Mouse (Mus musculus) bone marrow, adult 2 months (tissue): ENCODE measurements around the gene Med13. TPM values are rescaled to one million over a fixed set of nuclear protein-coding genes. Genes with fewer than 3 reads are reported as not detected.

Experiments
- H3K27ac ChIP-seq: fragments of 200-500 bp; 2 replicates; pipeline ENCODE4 v1.5.1; 2012; ENCODE audit warnings: low read depth, mild to moderate bottlenecking, control low read depth, inconsistent platforms, low read length; ENCODE audit not compliant: control insufficient read depth, poor library complexity, insufficient read depth
- H3K4me1 ChIP-seq: fragments of 200-500 bp; 2 replicates; pipeline ENCODE4 v1.6.1; 2011; ENCODE audit warnings: low read length; ENCODE audit not compliant: control insufficient read depth, insufficient read depth
- H3K4me3 ChIP-seq: fragments of 200-500 bp; replicated peaks from 2 replicates; pipeline ENCODE3; 2011; ENCODE audit warnings: mild to moderate bottlenecking, low read depth, low read length, control low read depth; ENCODE audit not compliant: control insufficient read depth
- CTCF ChIP-seq: fragments of 200-500 bp; IDR thresholded peaks from 2 replicates; pipeline ENCODE4 v1.5.1; 2011; ENCODE audit warnings: low read length, control low read depth; ENCODE audit not compliant: control insufficient read depth, insufficient read depth
- POLR2A ChIP-seq: fragments of 200-500 bp; IDR thresholded peaks from 2 replicates; pipeline ENCODE4 v1.6.1; 2011; ENCODE audit warnings: low read depth, mild to moderate bottlenecking, control low read depth, low read length, borderline replicate concordance; ENCODE audit not compliant: control insufficient read depth
- WGBS: fragments of 180-500 bp; shearing (Covaris S2); methylation state at CpG from one replicate; pipeline ENCODE4 v1.1.7; 2018; 5-methylcytosine and 5-hydroxymethylcytosine counted together
- polyA plus RNA-seq: library from polyadenylated mRNA; stranded (reverse); fragments of >200 nt; gene quantifications from 2 replicates; pipeline ENCODE4 v1.2.4, GENCODE M21; 2011; ENCODE audit warnings: low replicate concordance; ENCODE audit not compliant: missing spikeins, insufficient read depth, insufficient read length

Med13 gene
- polyA plus RNA-seq, 1 experiment: 35.6 TPM

DNA sequence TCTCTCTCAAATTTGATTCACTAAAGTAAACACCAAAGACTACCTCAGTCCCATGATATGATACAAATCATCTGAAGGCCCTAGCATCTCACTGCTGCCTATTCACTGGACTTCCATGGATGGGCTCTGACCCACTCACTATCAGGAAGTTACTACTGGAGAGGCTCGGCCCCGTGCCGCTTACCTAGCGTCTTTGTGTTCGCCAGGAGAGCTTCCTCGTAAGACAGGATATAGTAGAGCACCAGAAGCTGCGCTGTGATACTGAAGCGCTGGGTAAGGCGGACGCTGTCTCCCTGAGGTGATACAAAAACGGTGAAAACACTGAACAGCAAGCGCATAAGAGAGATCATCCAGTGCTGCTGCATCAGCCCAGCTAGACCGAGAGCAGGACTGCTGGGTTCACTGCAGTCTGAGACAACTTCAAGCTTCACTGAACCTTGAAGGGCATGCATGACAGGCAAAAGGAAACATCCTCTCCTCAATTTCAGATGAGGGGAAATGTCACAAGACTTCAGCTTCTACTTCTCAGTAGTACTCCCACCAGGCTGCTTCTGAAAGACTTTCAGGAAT lies 125.5 kb downstream of the Med13 start:
- no peak for TF ChIP-seq CTCF
- no peak for TF ChIP-seq POLR2A
- 84% methylated on average over 13 of the region's 13 CpGs for WGBS
- peaks cover under 1% of the 10 kb centered on the region for H3K4me1 ChIP-seq
- H3K4me3 ChIP-seq: no peak overlapping the region
- H3K27ac ChIP-seq: no peak overlapping the region

DNA sequence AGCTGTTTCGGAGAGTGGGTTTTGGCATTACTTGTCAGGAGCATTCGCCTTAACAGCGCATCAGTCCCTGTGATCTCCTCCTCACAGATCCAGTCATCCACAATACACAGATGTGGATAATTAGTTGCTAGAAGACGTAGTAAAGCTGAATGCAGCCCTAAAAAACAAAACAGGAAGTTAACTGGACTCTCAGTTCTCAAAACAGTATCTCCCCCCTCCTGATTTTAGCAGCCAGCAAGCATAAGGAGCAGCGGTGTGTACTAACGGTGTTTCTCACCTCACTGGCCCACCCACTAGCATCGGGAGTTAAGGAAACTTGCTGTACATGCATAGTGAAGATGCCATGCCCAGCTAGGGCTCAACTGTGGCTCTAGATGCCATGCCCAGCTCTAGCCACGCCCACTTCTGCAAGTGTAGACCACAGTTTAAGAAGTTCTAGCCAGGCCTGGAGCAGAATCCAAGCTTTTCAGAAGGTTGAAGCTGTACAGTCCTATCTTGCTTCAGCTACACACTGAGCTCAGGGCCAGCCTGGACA lies 130.7 kb downstream of the Med13 start:
- H3K4me3 ChIP-seq: no peak overlapping the region
- TF ChIP-seq CTCF (no peak), POLR2A (no peak)
- H3K4me1 ChIP-seq: peaks cover 5% of the 10 kb centered on the region
- WGBS: 72% methylated on average over 8 of the region's 8 CpGs
- 0 out of 2 replicates have a peak overlapping the region, but pooled peaks have one; percentile 4 for H3K27ac ChIP-seq

DNA sequence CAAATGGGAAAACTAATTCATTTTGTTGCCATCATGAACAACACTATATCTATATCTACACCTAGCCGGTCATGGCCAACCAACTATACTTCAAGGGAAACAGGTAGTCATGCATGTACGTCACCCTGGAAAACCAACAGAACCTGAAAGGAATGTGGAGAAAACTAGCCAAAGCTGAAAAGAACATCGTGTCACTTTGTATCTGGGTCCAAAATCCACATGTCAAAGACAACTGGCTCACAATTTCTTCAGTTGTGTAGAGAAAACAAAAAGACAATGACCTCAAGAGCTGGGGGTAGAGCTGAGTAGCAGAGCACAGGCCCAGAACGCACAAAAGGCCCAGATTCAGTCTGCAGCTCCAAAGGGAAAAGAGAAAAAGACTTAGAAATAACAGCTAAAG lies 131.6 kb downstream of the Med13 start:
- TF ChIP-seq CTCF (no peak), POLR2A (no peak)
- H3K27ac ChIP-seq: no peak overlapping the region
- peaks cover 5% of the 10 kb centered on the region for H3K4me1 ChIP-seq
- WGBS: 93% methylated on average over 4 of the region's 4 CpGs
- no peak overlapping the region for H3K4me3 ChIP-seq

Other genes starting within 250 kb of the Med13 start
- gene Brip1, start 156.4 kb downstream of the Med13 start, polyA plus RNA-seq: 2.0 and 6.6 TPM in 2 replicates
- gene Ints2, start 100.0 kb downstream of the Med13 start, polyA plus RNA-seq: 8.6 and 13.7 TPM in 2 replicates
- gene Rnft1, start 127.1 kb upstream of the Med13 start, polyA plus RNA-seq: 3.2 and 8.7 TPM in 2 replicates
- 12.1 and 31.4 TPM in 2 replicates for gene Rps6kb1, start 187.2 kb upstream of the Med13 start, polyA plus RNA-seq
- gene Tubd1, start 187.4 kb upstream of the Med13 start, polyA plus RNA-seq: 5.3 and 13.6 TPM in 2 replicates